Mouse (Mus musculus) lung, postnatal 25 days (tissue): Measurements from ENCODE around the gene Bag3.
"Not testable (repeated sequence)": the region's sequence is repeated elsewhere in the genome, so short reads cannot be mapped to it uniquely, and the experiment has no call there.

ENCODE experiments used
- DNase-seq: peaks from one replicate; pipeline ENCODE4 v3.0.0; 2022; ENCODE audit warnings: low spot score

The Bag3 gene

GRCm38 (mm10) chr7:128567561-128568244, 44.3 kb downstream of the Bag3 start:
- DNase-seq = no peak

GRCm38 (mm10) chr7:128569429-128569828, 46.0 kb downstream of the Bag3 start:
- DNase-seq = not testable (repeated sequence)

- no peak for DNase-seq
Measured at GRCm38 (mm10) chr7:128569987-128570656, 46.7 kb downstream of the Bag3 start.

DNA sequence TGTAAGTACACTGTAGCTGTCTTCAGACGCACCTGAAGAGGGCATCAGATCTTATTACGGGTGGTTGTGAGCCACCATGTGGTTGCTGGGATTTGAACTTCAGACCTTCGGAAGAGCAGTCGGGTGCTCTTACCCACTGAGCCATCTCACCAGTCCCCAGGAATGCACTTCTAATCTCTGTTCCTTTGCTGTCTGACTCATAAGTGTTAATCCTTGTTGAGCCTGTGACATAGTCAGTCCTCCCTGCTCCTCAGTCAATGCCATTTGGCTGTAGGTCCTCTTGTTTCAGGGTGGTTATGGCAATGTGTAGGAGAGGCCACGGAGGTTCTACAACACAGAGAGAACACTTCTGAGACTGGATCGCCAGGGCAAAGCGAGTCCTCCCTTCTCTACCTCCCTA, 47.2 kb downstream of the Bag3 start:
- DNase-seq = not testable (repeated sequence)

GRCm38 (mm10) chr7:128572030-128572429, 48.6 kb downstream of the Bag3 start:
- no peak for DNase-seq

DNA sequence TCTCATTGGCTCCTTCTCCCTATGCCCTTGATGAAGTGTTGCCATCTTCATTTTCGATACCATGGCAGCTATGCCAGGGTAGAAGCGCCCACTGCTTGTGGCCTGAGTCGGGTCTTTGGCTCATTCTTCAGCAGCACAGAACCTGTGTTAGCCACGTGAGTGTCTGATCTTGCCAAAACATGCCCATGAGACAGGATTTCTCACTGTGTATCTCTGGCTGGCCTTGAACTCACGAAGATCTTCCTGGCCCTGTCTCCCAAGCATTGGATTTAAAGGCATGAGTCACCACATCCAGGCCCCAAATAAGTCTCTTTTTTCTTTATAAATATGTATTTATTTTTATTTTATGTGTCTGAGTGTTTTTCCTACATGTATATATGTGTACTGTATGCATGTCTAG, 51.8 kb downstream of the Bag3 start:
- DNase-seq = no peak

- no peak for DNase-seq
Measured at GRCm38 (mm10) chr7:128575794-128576193, 52.4 kb downstream of the Bag3 start.

- no peak for DNase-seq
Measured at GRCm38 (mm10) chr7:128577607-128578006, 54.2 kb downstream of the Bag3 start.

DNA sequence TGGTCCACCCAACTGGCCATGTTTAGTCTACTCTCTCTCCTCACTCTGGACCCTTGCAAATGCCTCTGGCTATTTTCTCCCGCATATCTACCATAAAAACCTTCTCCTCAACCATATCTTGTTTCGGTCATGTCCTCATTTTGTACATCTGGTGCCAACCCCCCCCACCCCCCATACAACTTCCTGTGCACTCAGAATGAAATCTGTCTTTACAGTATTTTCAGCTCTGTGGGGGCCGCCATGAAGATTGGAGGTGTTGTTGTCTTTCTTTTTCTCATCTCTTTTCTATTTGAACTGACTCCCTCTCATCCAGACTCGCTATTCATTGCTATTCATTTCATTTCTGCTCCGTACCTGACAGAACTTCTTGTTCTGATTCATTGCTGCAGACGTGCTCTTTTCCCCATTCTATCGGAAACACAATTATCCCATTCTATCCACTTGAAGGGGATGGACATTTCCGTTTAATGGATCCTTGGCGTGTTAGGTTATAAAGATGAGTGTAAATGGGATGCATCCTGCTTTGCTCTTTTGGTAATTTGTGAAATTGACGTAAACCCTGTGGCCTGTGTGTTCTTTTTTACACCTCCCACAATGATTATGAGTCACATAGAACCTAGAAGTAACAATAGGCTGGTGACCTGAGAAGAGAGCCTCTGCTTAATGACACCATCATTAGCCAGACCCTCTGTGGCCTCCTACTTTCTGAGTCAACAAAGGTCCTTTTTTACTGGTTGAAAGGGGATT, 55.0 kb downstream of the Bag3 start:
- DNase-seq = no peak

DNA sequence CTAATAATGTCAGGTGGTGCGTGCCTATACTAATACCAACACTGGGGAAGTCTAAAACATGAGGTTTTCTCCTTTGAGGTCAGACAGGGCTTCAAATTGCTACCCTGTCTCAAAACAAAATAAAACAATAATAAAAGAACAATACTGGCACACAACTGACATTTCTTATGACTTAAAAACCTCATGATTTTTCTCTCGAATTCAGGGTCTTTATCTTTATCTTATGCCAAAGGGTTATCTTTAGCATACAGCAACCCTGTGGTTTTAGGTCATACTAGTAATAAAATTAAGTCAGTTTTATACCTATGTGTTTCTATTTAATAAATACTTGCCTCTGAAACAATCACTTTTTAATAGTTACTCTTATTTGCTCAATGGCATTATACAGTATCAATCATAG, 56.0 kb downstream of the Bag3 start:
- DNase-seq = no peak

DNA sequence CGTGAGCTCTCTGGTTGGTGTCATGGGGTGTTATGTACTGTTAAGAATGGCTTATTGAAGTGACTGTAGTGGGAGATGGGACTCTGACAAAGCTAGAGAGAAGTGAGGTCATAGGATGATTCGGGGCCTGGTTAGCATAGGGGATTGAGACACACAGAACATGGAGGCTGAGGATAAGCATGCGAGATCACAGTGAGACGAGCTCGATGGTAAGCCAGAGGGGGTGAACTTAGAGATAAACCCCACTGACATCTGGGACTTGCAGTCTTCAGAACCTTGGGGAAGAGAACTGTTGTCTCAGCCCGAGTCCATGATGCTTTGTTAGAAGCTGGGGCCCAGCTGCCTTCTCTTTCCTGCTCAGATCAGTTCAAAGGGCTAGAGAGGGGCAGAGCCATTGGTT, 56.9 kb downstream of the Bag3 start:
- no peak for DNase-seq

- no peak for DNase-seq
Measured at GRCm38 (mm10) chr7:128581864-128582484, 58.6 kb downstream of the Bag3 start.

DNA sequence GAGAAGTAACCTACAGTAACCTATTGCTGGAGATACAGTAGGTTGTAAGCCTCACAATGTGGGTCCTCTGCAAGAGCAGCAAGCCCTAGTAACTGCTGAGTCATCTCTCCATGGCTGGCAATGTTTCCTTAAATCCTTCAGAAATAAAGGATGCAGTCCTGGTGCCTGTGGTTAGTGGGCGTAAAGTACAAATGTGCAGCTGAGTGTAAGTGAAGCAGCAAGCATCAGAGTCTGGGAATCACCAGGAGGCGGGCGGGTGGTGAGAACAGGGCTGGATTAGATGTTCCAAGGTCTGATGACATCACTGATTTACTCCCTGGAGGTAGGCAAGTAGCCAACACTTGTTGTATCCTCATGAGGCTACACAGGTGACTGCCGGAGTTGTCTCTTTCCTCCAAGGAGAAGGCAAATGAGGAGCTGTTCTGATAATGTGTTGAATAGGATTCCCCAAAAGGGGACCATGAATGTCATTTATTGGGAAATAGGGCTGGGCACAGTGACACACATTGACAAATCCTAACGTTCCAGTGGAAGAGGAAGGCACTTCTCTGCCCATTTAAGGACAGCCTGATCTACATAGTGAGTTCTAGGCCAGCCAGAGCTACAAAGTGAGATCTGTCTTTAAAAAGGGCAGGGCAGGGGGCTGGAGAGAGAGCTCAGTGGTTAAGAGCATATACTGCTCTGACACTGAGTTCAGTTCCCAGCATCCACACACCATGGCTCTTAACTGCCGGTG, 60.0 kb downstream of the Bag3 start:
- no peak for DNase-seq

- DNase-seq = no peak
Measured at GRCm38 (mm10) chr7:128587334-128587933, 64.0 kb downstream of the Bag3 start.

DNA sequence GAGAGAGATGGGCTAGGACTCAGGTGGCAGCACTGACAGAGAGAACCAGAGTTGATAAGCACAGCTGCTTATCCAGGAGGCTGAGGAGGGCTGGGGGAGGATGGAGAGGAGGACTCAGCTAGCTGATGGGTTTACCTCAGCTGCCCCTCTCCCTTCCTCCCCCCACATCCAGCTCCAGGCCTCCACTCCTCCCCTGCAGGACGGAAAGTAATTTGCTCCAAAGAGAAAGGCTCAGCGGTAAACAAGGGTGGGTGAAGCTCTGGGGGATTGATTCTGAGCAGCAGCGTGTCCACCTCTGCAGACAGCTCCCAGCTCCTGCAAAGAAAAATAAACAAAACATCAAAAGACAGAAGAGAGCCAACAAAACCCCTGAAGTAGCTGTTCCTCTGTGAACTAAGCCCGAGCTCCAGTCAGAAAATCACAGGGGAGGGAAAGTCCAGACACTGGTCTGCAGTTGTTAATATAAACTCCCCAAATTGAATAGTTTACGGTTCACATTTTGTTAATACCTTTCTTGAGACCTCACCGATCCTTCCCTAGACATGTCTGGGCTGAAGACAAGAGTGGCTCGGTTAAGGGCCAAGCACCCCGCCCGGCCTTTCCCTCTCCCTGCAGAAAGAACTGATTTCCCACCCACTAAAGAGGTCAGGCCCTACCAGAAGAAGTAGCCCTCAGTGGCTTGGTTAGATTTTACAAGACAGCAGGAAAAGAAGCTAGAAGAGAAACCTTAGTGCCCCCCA, 68.1 kb downstream of the Bag3 start:
- peak; percentile 29 for DNase-seq

DNA sequence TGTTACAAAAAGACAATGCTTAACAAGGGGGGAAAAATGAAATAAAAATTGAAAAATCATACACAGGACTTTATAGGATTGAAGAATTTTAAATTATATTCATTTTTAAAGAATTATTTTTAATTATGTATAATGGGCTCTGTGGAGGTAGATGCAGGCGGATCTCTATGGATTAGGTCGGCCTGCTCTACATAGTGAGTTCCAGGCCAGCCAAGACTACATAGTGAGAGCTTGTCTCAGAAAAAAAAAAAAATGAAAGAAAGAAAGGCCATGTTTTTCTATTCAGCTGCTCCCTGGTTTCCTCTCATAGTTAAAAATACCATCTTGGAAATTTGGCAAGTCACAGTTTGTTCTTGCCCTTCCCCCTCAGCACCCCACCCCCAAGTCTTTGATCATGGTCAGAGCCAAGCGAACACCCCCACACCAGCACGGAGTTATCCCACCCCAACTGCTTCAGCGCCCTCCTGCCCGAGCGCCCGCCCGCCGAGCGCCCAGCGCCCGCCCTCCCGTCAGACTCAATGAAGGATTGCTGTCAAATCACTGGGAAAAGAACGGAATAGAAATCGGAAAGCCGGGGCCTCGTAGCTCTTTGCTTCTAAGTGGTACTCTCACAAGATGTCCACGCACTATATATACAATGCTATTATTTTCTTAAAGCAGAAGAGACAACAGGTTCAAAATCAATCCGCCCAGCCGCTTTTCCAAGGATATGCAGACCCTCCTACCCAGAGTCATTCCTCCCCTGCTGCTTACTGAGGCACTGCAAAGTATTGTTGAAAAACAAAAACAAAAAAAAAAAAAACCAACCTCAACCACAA, 68.9 kb downstream of the Bag3 start:
- peak; percentile 74 for DNase-seq

- DNase-seq = no peak
Measured at GRCm38 (mm10) chr7:128592936-128593241, 69.5 kb downstream of the Bag3 start.

DNA sequence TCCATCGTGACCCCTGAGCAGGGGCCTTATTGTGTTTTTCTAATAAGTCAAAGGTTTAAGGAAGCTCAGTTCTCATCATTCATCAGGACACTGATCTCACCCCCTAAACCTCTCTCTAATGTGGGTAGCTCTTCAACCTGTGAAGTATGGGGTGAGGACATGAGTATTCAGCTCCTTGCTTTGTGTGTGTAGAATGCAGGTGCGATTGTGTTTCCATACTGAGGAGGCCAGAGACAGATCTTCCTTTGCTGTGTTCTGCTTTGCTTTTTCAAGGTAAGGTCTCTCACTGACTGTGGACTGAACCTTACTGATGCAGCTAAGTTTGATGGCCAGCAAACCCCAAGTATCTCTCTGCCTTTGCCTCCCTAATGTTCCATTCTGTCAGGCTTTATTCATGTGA, 72.9 kb downstream of the Bag3 start:
- DNase-seq = no peak
